Mouse (Mus musculus) layer of hippocampus, adult 2 months (tissue): ENCODE measurements at regions not wholly inside any gene's neighbourhood (a gene's known extent, or its start where the extent isn't known, plus 50 kb on each side); places are given as distances from the start of the nearest gene placed in this dataset.

Source experiments
- DNase-seq, 2 experiments: peaks; one replicate each; pipeline ENCODE4 v3.0.0; 2022; ENCODE audit warnings: low spot score in 2 of 2
- H3K27ac ChIP-seq: fragments of 200-600 bp; 2 replicates; pipeline ENCODE4 v1.8.1; 2022
- H3K4me3 ChIP-seq: fragments of 200-600 bp; 2 replicates; pipeline ENCODE4 v1.8.1; 2022; ENCODE audit warnings: mild to moderate bottlenecking
- CTCF ChIP-seq: fragments of 200-600 bp; conservative IDR thresholded peaks from 2 replicates; pipeline ENCODE4 v1.8.1; 2022; ENCODE audit warnings: antibody characterized with exemption, mild to moderate bottlenecking, moderate library complexity

DNA sequence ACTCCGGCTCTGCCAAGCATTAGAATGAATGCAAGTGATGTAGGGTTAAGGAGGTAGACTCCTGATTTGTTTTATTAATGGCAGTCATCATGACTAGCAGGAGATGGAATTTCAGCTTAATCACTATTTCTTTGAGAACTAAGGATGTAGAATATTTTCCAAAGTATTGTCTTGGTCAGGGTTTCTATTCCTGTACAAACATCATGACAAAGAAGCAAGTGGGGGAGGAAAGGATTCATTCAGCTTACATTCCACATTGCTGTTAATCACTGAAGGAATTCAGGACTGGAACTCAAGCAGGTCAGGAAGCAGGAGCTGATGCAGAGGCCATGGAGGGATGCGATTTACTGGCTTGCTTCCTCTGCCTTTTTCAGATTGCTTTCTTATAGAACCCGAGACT is 195.4 kb upstream of the Tmem72 start:
- no peak for DNase-seq
- H3K27ac ChIP-seq, result no peak overlapping the region
- no peak for TF ChIP-seq CTCF

GRCm38 (mm10) chr6:116914073-116914472 is 197.4 kb upstream of the Tmem72 start:
- TF ChIP-seq CTCF, result no peak
- Histone ChIP-seq H3K4me3 (no peak overlapping the region), H3K27ac (no peak overlapping the region)
- no peak for DNase-seq

More for the DNA sequence above, 195.4 kb upstream of the Tmem72 start:
- H3K4me3 ChIP-seq, result no peak overlapping the region

- no peak overlapping the region for H3K4me3 ChIP-seq
- H3K27ac ChIP-seq, result no peak overlapping the region
- no peak for DNase-seq
- TF ChIP-seq CTCF, result no peak
These were observed 218.3 kb upstream of the Tmem72 start for GRCm38 (mm10) chr6:116935024-116935423.

DNA sequence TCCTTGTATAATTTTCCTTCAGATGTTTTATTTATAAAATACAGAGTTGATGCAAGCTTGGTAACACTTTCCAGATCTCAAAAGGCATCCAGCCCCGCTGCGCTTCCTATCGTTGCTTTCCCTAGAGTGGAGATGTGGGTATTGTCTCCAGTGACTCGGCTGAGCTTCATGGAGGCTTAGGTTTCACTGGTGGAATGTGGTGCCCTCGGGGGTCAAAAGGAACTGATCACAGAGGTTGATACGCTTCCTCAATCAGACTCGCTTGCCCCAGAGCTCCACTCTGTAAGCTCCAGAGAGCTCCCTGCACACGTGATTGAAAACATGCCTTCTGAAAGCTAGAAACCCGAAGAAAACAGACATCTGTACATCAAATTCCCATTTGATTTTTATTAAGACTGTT is 224.9 kb upstream of the Tmem72 start:
- Histone ChIP-seq H3K4me3 (no peak overlapping the region), H3K27ac (no peak overlapping the region)
- TF ChIP-seq CTCF, result no peak
- DNase-seq, result no peak

DNA sequence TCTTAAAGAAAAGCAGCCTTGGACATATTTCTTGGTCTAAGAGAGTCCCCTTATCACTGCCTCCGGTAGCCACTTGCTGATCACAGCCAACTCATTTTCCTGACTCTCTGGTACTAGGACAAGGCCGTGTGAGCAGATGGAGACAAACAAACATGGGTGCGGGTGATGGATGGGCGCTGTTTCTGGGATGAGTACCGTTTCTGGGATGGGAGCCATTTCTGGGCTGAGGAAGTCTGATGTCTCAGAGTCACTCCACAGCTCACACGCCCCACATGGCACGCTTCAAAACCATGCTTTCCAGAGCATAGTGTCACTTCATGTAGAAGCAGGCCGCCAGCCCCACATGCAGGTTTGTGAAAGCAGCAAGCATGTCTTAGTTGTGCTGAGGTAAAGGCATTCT is 225.6 kb upstream of the Cxcl12 start:
- no peak for DNase-seq
- TF ChIP-seq CTCF, result no peak
- Histone ChIP-seq H3K27ac (no peak overlapping the region), H3K4me3 (no peak overlapping the region)

GRCm38 (mm10) chr6:116946083-116946732 is 222.1 kb upstream of the Cxcl12 start:
- no peak for DNase-seq
- Histone ChIP-seq H3K27ac (no peak overlapping the region), H3K4me3 (no peak overlapping the region)
- TF ChIP-seq CTCF, result no peak

- TF ChIP-seq CTCF, result no peak
- DNase-seq, result no peak
- H3K27ac ChIP-seq, result no peak overlapping the region
- no peak overlapping the region for H3K4me3 ChIP-seq
These were observed 208.7 kb upstream of the Cxcl12 start for GRCm38 (mm10) chr6:116959611-116960010.

DNA sequence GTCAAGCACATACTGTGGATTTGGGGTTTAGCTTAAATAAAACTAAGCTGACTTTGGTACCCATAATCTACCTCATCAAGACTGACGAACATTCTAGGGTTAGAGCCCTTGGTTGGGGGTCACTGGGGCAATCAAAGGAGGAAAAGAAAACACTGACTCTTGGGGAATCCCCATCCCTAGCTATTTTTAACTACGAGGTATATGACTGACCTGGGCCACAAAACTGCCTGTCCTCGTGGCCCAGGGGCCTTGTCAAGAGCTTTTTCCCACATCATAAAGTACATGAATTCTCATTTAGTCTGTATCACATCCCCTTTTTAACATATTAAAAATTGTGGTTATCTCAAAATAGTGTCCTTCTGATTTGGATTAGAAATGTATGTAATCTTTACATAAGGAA is 207.7 kb upstream of the Cxcl12 start:
- no peak for TF ChIP-seq CTCF
- H3K27ac ChIP-seq, result no peak overlapping the region

DNA sequence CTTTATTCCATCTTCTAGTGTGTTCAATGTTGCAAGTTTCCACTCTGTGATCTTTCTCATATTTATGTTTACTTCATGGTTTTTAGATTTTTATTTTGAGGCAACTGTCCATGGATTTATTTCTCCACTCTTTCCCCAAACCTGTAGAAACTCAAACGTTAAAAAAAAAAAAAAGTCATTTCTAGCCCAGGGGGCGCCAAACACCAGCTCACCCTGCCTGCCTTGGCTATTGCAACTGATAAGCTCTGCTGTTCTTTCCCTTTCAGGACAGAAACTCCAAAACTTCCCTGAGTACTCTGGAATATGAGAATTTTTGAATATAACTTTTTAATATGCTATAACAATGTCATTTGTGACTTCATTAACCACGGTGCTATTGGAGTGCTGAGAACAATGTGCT is 201.9 kb upstream of the Cxcl12 start:
- no peak for DNase-seq
- no peak overlapping the region for H3K4me3 ChIP-seq
- peak; percentile 75 for TF ChIP-seq CTCF
- H3K27ac ChIP-seq, result no peak overlapping the region

More for the DNA sequence above, 207.7 kb upstream of the Cxcl12 start:
- no peak for DNase-seq
- no peak overlapping the region for H3K4me3 ChIP-seq

DNA sequence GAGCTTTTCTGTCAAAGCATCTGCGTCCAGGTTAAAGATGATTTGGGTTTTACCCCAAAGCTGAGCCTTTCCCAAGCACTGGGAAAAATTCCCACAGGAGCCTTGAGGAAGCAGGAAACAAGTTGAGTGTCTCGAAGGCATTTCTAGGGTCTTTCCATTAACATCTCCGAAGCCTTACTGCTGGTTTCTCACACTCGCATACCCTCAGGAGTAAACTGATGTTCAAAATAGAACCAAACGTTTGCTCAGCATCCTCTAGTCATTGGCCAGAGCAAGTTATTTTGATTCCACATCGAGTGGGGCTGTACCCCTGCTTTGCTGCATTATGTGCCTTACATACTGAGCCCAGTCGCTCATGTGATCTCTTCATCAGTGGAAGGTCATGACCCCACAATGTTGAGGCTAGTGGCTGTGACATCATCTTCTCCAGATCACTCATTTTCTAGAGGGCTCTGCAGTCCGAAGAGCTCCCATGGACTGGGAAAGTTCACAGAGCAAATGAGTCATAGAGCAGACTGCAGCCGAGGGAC is 198.9 kb upstream of the Cxcl12 start:
- TF ChIP-seq CTCF, result no peak
- no peak for DNase-seq
- Histone ChIP-seq H3K4me3 (no peak overlapping the region), H3K27ac (no peak overlapping the region)

- TF ChIP-seq CTCF, result no peak
- DNase-seq, result no peak
These were observed 193.5 kb upstream of the Cxcl12 start for GRCm38 (mm10) chr6:116974841-116975240.

DNA sequence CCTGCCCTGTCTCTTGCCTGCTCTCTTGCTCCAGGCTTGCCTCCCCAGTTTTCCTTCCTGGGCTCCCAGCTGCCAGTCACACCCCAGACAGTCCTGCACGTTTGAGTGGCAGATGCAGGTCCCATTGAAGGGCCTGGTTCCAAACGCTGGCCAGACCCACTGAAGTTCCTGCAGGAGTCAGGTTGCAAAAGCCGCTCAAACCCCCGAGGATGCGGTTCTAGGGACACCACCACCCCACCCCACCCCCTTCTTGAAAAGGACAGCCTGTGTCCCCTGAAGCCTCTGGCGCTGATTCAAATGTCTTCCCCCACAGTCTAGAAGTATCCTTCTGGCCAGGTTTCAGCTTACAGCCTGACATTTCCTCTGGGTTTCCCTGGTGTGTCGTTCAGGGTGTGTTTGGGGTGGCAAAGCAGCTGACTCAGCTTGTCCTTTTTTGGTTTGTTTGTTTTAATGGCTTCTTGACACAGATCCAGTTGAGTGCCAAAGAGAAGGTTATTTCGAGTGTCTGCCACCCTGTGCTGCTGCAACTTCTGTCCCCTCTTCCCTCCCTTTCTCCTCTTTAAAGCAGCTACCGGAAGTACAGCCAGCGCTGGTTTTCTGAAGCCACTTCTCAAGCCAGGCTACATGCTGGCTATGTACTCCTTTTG is 187.9 kb upstream of the Cxcl12 start:
- DNase-seq, result no peak
- TF ChIP-seq CTCF, result no peak
- H3K4me3 ChIP-seq, result no peak overlapping the region
- no peak overlapping the region for H3K27ac ChIP-seq

More at GRCm38 (mm10) chr6:116974841-116975240, 193.5 kb upstream of the Cxcl12 start:
- H3K27ac ChIP-seq, result no peak overlapping the region
- H3K4me3 ChIP-seq, result no peak overlapping the region

DNA sequence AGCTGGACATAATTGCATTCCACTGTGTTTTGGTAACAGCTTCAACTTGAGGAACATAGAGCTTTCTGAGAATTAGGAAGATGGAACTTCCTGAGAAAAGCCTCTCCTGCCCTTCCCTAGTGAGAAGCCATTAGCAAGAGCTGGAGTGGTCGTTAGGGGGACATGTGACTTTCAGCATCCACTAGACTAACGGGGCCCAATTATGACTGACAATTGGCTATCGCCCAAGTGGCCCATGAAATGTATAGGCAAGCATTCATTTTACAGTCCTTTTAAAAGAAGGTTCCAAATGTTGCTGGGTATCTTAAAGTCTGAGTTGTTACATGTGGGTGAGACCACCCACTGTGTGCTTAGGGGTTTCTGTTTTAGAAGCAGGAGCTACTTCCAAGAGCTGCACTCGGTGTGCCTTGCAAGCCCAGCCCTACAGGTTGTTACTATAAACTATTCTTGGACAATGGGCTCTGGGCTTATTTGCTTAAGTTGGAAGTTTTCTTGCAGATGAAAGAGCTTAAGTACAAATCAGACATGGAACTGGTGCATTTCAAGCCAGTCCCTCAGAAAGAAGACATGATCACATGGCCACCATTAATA is 183.1 kb upstream of the Cxcl12 start:
- DNase-seq, result no peak
- Histone ChIP-seq H3K27ac (no peak overlapping the region), H3K4me3 (no peak overlapping the region)
- no peak for TF ChIP-seq CTCF
